Mouse (Mus musculus) G1E (cell line): ENCODE results near the gene Stub1. TPM values are rescaled to one million over a fixed set of nuclear protein-coding genes. Genes with fewer than 3 reads are reported as not detected.

Experiments used
- ATAC-seq: 2 replicates; pipeline ENCODE4 v1.8.0; 2016; ENCODE audit warnings: mild to moderate bottlenecking; ENCODE audit not compliant: insufficient number of reproducible peaks, poor library complexity, low FRiP score, severe bottlenecking; ENCODE audit errors: extremely low read depth
- DNase-seq: peaks from one replicate; pipeline ENCODE4 v3.0.0; 2012; ENCODE audit warnings: low spot score
- H3K27me3 ChIP-seq: 2 replicates; pipeline ENCODE4 v1.6.1; 2012; ENCODE audit warnings: mild to moderate bottlenecking, low read length, inconsistent platforms; ENCODE audit not compliant: insufficient read depth
- H3K36me3 ChIP-seq: replicated peaks from 2 replicates; pipeline ENCODE3; 2012; ENCODE audit warnings: mild to moderate bottlenecking, inconsistent platforms
- H3K4me1 ChIP-seq: 2 replicates; pipeline ENCODE4 v1.6.1; 2012; ENCODE audit warnings: low read depth, low read length, inconsistent platforms, mixed read lengths; ENCODE audit not compliant: insufficient read depth
- H3K4me3 ChIP-seq: 2 replicates; pipeline ENCODE4 v1.5.1; 2012; ENCODE audit warnings: low read depth, mild to moderate bottlenecking, inconsistent platforms, low read length, moderate library complexity, mixed read lengths
- H3K9me3 ChIP-seq: replicated peaks from 2 replicates; pipeline ENCODE4 v1.6.1; 2012; ENCODE audit warnings: inconsistent platforms
- CTCF ChIP-seq: IDR thresholded peaks from 2 replicates; pipeline ENCODE4 v1.5.1; 2012; ENCODE audit warnings: low read depth, low read length, inconsistent platforms, mixed read lengths
- GATA1 ChIP-seq: IDR thresholded peaks from 2 replicates; pipeline ENCODE4 v1.6.1; 2012; ENCODE audit warnings: borderline replicate concordance, low read length, inconsistent platforms, mixed read lengths
- GATA2 ChIP-seq: IDR thresholded peaks from 2 replicates; pipeline ENCODE4 v1.6.1; 2012; ENCODE audit warnings: low read depth, low read length, inconsistent platforms, borderline replicate concordance
- POLR2AphosphoS5 ChIP-seq: IDR thresholded peaks from 2 replicates; pipeline ENCODE4 v1.6.1; 2012; ENCODE audit warnings: low read depth, low read length, inconsistent platforms; ENCODE audit not compliant: insufficient replicate concordance
- TAL1 ChIP-seq: conservative IDR thresholded peaks from 2 replicates; pipeline ENCODE4 v1.6.1; 2012; ENCODE audit warnings: low read depth, low read length, inconsistent platforms, mixed read lengths
- polyA plus RNA-seq: library from polyadenylated mRNA; stranded (reverse); fragments of >175 nt; gene quantifications from 2 replicates; pipeline ENCODE4 v1.2.3, GENCODE M21; 2012
- total RNA-seq, 2 experiments: library from RNA; stranded (forward) in 1 of 2; stranded (reverse) in 1 of 2; fragments of 200-1000 nt in 1 of 2; fragments of >200 nt in 1 of 2; fragmentation: Nextera tagmentation in 1 of 2; gene quantifications; 2 replicates each; pipeline ENCODE4 v1.2.3; 2014 to 2017

Gene Stub1
- total and polyA plus RNA-seq, 3 experiments = 30.1 to 90.8 (median 81.7) TPM

- peaks cover 86% of the 10 kb centered on the region for H3K36me3 ChIP-seq
- H3K27me3 ChIP-seq = no peaks in the 10 kb centered on the region
- H3K9me3 ChIP-seq = no peaks in the 10 kb centered on the region
- peaks cover 89% of the 10 kb centered on the region for H3K4me1 ChIP-seq
- DNase-seq (no peak), ATAC-seq (no peak)
- no peak for TF ChIP-seq POLR2AphosphoS5
- TF ChIP-seq GATA1 = no peak
- TF ChIP-seq GATA2 = no peak
- no peak for TF ChIP-seq TAL1
- no peak for TF ChIP-seq CTCF
- no peak overlapping the region for H3K4me3 ChIP-seq
Measured at GRCm38 (mm10) chr17:25840519-25840918, 7.3 kb upstream of the Stub1 start.

GRCm38 (mm10) chr17:25839455-25840235 lies 6.4 kb upstream of the Stub1 start:
- TF ChIP-seq POLR2AphosphoS5 (no peak), GATA1 (no peak), GATA2 (no peak), TAL1 (no peak), CTCF (no peak)
- Histone ChIP-seq H3K4me3 (peak overlapping the region; percentile 11; the same call in 1 of the 2 replicates), H3K9me3 (no peaks in the 10 kb centered on the region), H3K36me3 (peaks cover 86% of the 10 kb centered on the region), H3K4me1 (peaks cover 89% of the 10 kb centered on the region), H3K27me3 (no peaks in the 10 kb centered on the region)
- ATAC-seq = no peak
- no peak for DNase-seq

GRCm38 (mm10) chr17:25838904-25839303 lies 5.7 kb upstream of the Stub1 start:
- Histone ChIP-seq H3K27me3 (no peaks in the 10 kb centered on the region), H3K4me1 (peaks cover 93% of the 10 kb centered on the region), H3K9me3 (no peaks in the 10 kb centered on the region), H3K4me3 (no peak overlapping the region), H3K36me3 (peaks cover 94% of the 10 kb centered on the region)
- no peak for DNase-seq
- TF ChIP-seq TAL1 = no peak
- no peak for ATAC-seq

- H3K27me3 ChIP-seq = no peaks in the 10 kb centered on the region
- DNase-seq (no peak), ATAC-seq (no peak)
- TF ChIP-seq GATA2 (no peak), TAL1 (no peak)
- no peak overlapping the region for H3K4me3 ChIP-seq
- peaks cover 88% of the 10 kb centered on the region for H3K36me3 ChIP-seq
- no peaks in the 10 kb centered on the region for H3K9me3 ChIP-seq
- peaks cover 86% of the 10 kb centered on the region for H3K4me1 ChIP-seq
Measured at GRCm38 (mm10) chr17:25837533-25837932, 4.3 kb upstream of the Stub1 start.

GRCm38 (mm10) chr17:25837076-25837410 lies 3.8 kb upstream of the Stub1 start, which contains the start of gene Rhbdl1:
Rhbdl1 (minus strand) TSS chr17:25837295.
- peak within 1 kb of the TSS; percentile 20; the same call in 1 of the 2 replicates for H3K4me3 ChIP-seq
- ATAC-seq = no peak
- H3K4me1 ChIP-seq = peaks cover 83% of the 10 kb centered on the region
- TF ChIP-seq GATA2 = no peak
- TF ChIP-seq POLR2AphosphoS5 = 0 out of 2 replicates have a peak, but pooled peaks have one; percentile 41
- no peaks in the 10 kb centered on the region for H3K27me3 ChIP-seq
- no peak for DNase-seq
- H3K36me3 ChIP-seq = peaks cover 84% of the 10 kb centered on the region
- H3K9me3 ChIP-seq = no peaks in the 10 kb centered on the region

GRCm38 (mm10) chr17:25836397-25837075 lies 3.3 kb upstream of the Stub1 start:
- H3K27me3 ChIP-seq = no peaks in the 10 kb centered on the region
- peak overlapping the region; percentile 5; the same call in 1 of the 2 replicates for H3K4me3 ChIP-seq
- TF ChIP-seq TAL1 (no peak), GATA1 (no peak), POLR2AphosphoS5 (no peak)
- H3K9me3 ChIP-seq = no peaks in the 10 kb centered on the region
- H3K4me1 ChIP-seq = peaks cover 83% of the 10 kb centered on the region
- DNase-seq (no peak), ATAC-seq (no peak)
- H3K36me3 ChIP-seq = peaks cover 84% of the 10 kb centered on the region
